Mouse (Mus musculus): Measurements from ENCODE around the gene Abhd12b.

DNA sequence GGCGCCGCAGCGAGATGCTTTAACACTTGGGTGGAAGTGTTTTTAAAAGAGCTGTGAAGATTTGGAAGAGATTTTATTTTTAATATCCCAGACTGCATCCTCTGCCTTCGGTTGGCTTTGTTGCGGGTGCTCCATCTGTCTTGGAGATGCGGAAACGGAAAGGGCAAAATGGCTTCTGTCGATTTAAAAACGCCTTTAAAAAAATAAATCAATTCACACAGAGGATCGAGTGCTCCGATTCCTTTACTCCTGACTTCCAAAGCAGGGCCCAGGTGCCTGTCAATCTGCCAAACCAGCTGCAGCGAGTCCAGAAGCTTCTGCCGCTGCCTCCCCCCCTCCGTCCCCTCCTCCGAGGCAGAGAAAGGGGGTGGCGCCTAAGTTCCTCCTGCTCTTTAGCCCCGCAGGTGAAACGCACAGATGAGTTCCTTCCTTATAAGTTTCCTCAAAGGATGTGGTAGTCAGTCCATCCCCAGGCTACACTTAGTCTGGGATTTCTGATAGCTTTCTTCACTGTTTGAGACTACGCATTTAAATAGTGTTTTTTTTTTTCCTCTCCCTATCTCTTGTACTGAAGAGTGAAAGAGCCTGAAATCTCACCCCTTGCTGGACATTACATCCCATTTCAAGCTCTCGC is 22.8 kb upstream of the Abhd12b start:
- TF ChIP-seq POLR2A (IDR thresholded peaks at IDR 0.05; ENCODE audit: low read depth, low read length): no peak
- TF ChIP-seq CTCF (IDR thresholded peaks at IDR 0.05; ENCODE audit: borderline replicate concordance, insufficient read depth, low read length): no peak
